Mouse (Mus musculus): ENCODE results near the gene Defa32.
"Not testable (repeated sequence)": the region's sequence is repeated elsewhere in the genome, so short reads cannot be mapped to it uniquely, and the experiment has no call there.

The Defa32 gene

DNA sequence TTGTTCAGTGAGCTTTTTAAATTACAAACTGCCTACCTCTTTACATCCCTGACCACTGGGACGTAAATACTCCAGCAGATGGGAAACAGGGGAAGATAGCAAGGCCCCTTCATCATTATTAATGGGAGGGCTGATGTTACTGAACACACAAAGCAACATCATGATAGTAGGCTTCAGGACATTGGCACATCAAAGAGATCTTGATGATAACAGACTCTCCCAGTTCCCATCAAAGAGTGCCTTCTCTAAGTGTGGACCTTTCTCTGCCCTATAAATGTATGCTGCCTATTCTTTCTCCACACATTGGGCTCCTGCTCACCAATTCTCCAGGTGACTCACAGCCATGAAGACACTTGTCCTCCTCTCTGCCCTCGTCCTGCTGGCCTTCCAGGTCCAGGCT lies at the start of gene Defa32:
Gene Defa32 (plus strand): TSS at position 301 of the 400 bp plus-strand sequence.
- in situ Hi-C loops (cut with MseI, MboI) = not testable (repeated sequence)

DNA sequence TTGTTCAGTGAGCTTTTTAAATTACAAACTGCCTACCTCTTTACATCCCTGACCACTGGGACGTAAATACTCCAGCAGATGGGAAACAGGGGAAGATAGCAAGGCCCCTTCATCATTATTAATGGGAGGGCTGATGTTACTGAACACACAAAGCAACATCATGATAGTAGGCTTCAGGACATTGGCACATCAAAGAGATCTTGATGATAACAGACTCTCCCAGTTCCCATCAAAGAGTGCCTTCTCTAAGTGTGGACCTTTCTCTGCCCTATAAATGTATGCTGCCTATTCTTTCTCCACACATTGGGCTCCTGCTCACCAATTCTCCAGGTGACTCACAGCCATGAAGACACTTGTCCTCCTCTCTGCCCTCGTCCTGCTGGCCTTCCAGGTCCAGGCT lies 19.9 kb upstream of the Defa32 start, which contains the start of gene Defa20:
Gene Defa20 (plus strand): TSS at position 301 of the 400 bp plus-strand sequence.
- in situ Hi-C loops (cut with MseI, MboI) = not testable (repeated sequence)

DNA sequence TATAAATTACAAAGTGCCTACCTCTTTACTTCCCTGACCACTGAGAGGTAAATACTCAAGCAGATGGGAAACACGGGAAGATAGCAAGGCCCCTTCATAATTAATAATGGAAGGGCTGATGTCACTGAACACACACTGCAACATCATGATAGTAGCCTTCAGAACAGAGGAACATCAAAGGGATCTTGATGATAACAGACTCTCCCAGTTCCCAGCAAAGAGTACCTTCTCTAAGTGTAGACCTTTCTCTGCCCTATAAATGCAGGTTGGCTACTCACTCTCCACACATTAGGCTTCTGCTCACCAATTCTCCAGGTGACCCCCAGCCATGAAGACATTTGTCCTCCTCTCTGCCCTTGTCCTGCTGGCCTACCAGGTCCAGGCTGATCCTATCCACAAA lies 36.3 kb downstream of the Defa32 start, which contains the start of gene Defa37:
Gene Defa37 (plus strand): TSS at position 301 of the 400 bp plus-strand sequence.
- in situ Hi-C loops (cut with MseI, MboI) = not testable (repeated sequence)
